Mouse (Mus musculus): ENCODE measurements around the gene Fbxl18. TPM values are rescaled to one million over a fixed set of nuclear protein-coding genes. Genes with fewer than 3 reads are reported as not detected.
"Not testable (repeated sequence)": the region's sequence is repeated elsewhere in the genome, so short reads cannot be mapped to it uniquely, and the experiment has no call there.

Fbxl18 gene
- polyA plus RNA-seq, 1 experiment from 2014 or later: 25.6 TPM

GRCm38 (mm10) chr5:142848149-142848548 is 47.1 kb downstream of the Fbxl18 start:
- WGBS: 79% methylated on average over 3 of the region's 3 CpGs
- H3K9me3 ChIP-seq: no peaks in the 10 kb centered on the region
- no peak overlapping the region for H3K4me3 ChIP-seq
- H3K27me3 ChIP-seq (replicated peaks; ENCODE audit: low read depth, poor library complexity, severe bottlenecking): no peaks in the 10 kb centered on the region
- peaks cover 8% of the 10 kb centered on the region; the same call in 1 of the 2 replicates for H3K4me1 ChIP-seq
- no peaks in the 10 kb centered on the region for H3K36me3 ChIP-seq (replicated peaks)
- DNase-seq (ENCODE audit: low spot score): no peak
- no peak overlapping the region for H3K27ac ChIP-seq (replicated peaks)

- Histone ChIP-seq H3K36me3 (replicated peaks) (no peaks in the 10 kb centered on the region), H3K27me3 (replicated peaks; ENCODE audit: low read depth, poor library complexity, severe bottlenecking) (no peaks in the 10 kb centered on the region), H3K4me1 (peaks cover 22% of the 10 kb centered on the region), H3K9me3 (no peaks in the 10 kb centered on the region), H3K4me3 (no peak overlapping the region), H3K27ac (replicated peaks) (no peak overlapping the region)
- WGBS: 59% methylated on average over 8 of the region's 8 CpGs
- DNase-seq (ENCODE audit: low spot score): no peak
Observed at GRCm38 (mm10) chr5:142844467-142844866, 50.8 kb downstream of the Fbxl18 start.

GRCm38 (mm10) chr5:142842137-142842642 is 53.0 kb downstream of the Fbxl18 start:
- peak; percentile 58 for DNase-seq (ENCODE audit: low spot score)
- Histone ChIP-seq H3K36me3 (replicated peaks) (no peaks in the 10 kb centered on the region), H3K4me3 (peak overlapping the region; percentile 9; the same call in 1 of the 2 replicates), H3K4me1 (peaks cover 22% of the 10 kb centered on the region), H3K27me3 (replicated peaks; ENCODE audit: low read depth, poor library complexity, severe bottlenecking) (no peaks in the 10 kb centered on the region), H3K27ac (replicated peaks) (peak overlapping the region; percentile 75), H3K9me3 (no peaks in the 10 kb centered on the region)
- WGBS: 23% methylated on average over 7 of the region's 7 CpGs

- Histone ChIP-seq H3K4me1 (peaks cover 27% of the 10 kb centered on the region), H3K9me3 (no peaks in the 10 kb centered on the region), H3K27ac (replicated peaks) (peak overlapping the region; percentile 75), H3K36me3 (replicated peaks) (no peaks in the 10 kb centered on the region), H3K4me3 (no peak overlapping the region), H3K27me3 (replicated peaks; ENCODE audit: low read depth, poor library complexity, severe bottlenecking) (no peaks in the 10 kb centered on the region)
- DNase-seq (ENCODE audit: low spot score): no peak
- 81% methylated on average over 8 of the region's 8 CpGs for WGBS
Observed at GRCm38 (mm10) chr5:142841372-142842136, 53.7 kb downstream of the Fbxl18 start.

- H3K4me1 ChIP-seq: peaks cover 26% of the 10 kb centered on the region
Observed at GRCm38 (mm10) chr5:142837427-142837826, 57.8 kb downstream of the Fbxl18 start.

GRCm38 (mm10) chr5:142836891-142837290 is 58.3 kb downstream of the Fbxl18 start:
- 69% methylated on average over 6 of the region's 6 CpGs for WGBS
- no peak for DNase-seq (ENCODE audit: low spot score)
- Histone ChIP-seq H3K4me3 (no peak overlapping the region), H3K27me3 (replicated peaks; ENCODE audit: low read depth, poor library complexity, severe bottlenecking) (no peaks in the 10 kb centered on the region), H3K4me1 (peaks cover 20% of the 10 kb centered on the region), H3K27ac (replicated peaks) (no peak overlapping the region), H3K9me3 (0 out of 2 replicates have a peak, but pooled peaks cover 4% of the 10 kb centered on the region), H3K36me3 (replicated peaks) (no peaks in the 10 kb centered on the region)

More at GRCm38 (mm10) chr5:142837427-142837826, 57.8 kb downstream of the Fbxl18 start:
- DNase-seq (ENCODE audit: low spot score); H3K27me3 ChIP-seq (replicated peaks; ENCODE audit: low read depth, poor library complexity, severe bottlenecking); H3K36me3 ChIP-seq (replicated peaks); H3K4me3 ChIP-seq; H3K9me3 ChIP-seq; H3K27ac ChIP-seq (replicated peaks): not testable (repeated sequence)
- WGBS: 94% methylated on average over 2 of the region's 2 CpGs

GRCm38 (mm10) chr5:142833646-142834438 is 61.4 kb downstream of the Fbxl18 start:
- Histone ChIP-seq H3K27ac (replicated peaks) (no peak overlapping the region), H3K9me3 (peaks cover 4% of the 10 kb centered on the region; the same call in 1 of the 2 replicates), H3K36me3 (replicated peaks) (no peaks in the 10 kb centered on the region; the same call in 1 of the 2 replicates), H3K4me1 (peaks cover 5% of the 10 kb centered on the region; the same call in 1 of the 2 replicates), H3K4me3 (no peak overlapping the region), H3K27me3 (replicated peaks; ENCODE audit: low read depth, poor library complexity, severe bottlenecking) (no peaks in the 10 kb centered on the region)
- no peak for DNase-seq (ENCODE audit: low spot score)
- WGBS: 78% methylated on average over 8 of the region's 8 CpGs

GRCm38 (mm10) chr5:142826131-142826530 is 69.1 kb downstream of the Fbxl18 start:
- DNase-seq (ENCODE audit: low spot score): no peak
- Histone ChIP-seq H3K36me3 (replicated peaks) (no peaks in the 10 kb centered on the region; the same call in 1 of the 2 replicates), H3K27me3 (replicated peaks; ENCODE audit: low read depth, poor library complexity, severe bottlenecking) (no peaks in the 10 kb centered on the region), H3K9me3 (no peaks in the 10 kb centered on the region; the same call in 1 of the 2 replicates), H3K4me1 (peaks cover 45% of the 10 kb centered on the region), H3K4me3 (no peak overlapping the region), H3K27ac (replicated peaks) (peak overlapping the region; percentile 100; the same call in 1 of the 2 replicates)
- WGBS: 81% methylated on average over 4 of the region's 4 CpGs

GRCm38 (mm10) chr5:142825665-142826064 is 69.6 kb downstream of the Fbxl18 start:
- DNase-seq (ENCODE audit: low spot score): no peak
- no peaks in the 10 kb centered on the region for H3K9me3 ChIP-seq
- no peaks in the 10 kb centered on the region; the same call in 1 of the 2 replicates for H3K36me3 ChIP-seq (replicated peaks)
- peak overlapping the region; percentile 1; the same call in 1 of the 2 replicates for H3K4me3 ChIP-seq
- H3K27me3 ChIP-seq (replicated peaks; ENCODE audit: low read depth, poor library complexity, severe bottlenecking): no peaks in the 10 kb centered on the region
- WGBS: 68% methylated on average over 5 of the region's 5 CpGs
- peaks cover 45% of the 10 kb centered on the region for H3K4me1 ChIP-seq
- H3K27ac ChIP-seq (replicated peaks): peak overlapping the region; percentile 100

GRCm38 (mm10) chr5:142824091-142824490 is 71.1 kb downstream of the Fbxl18 start:
- no peak for DNase-seq (ENCODE audit: low spot score)
- WGBS: 27% methylated on average over 6 of the region's 6 CpGs
- Histone ChIP-seq H3K9me3 (no peaks in the 10 kb centered on the region), H3K36me3 (replicated peaks) (no peaks in the 10 kb centered on the region), H3K27me3 (replicated peaks; ENCODE audit: low read depth, poor library complexity, severe bottlenecking) (no peaks in the 10 kb centered on the region), H3K4me1 (peaks cover 45% of the 10 kb centered on the region), H3K27ac (replicated peaks) (peak overlapping the region; percentile 100), H3K4me3 (peak overlapping the region; percentile 98)

GRCm38 (mm10) chr5:142823096-142824062 is 71.8 kb downstream of the Fbxl18 start:
- DNase-seq (ENCODE audit: low spot score): peak; percentile 95
- Histone ChIP-seq H3K9me3 (no peaks in the 10 kb centered on the region), H3K4me3 (peak overlapping the region; percentile 98), H3K27me3 (replicated peaks; ENCODE audit: low read depth, poor library complexity, severe bottlenecking) (no peaks in the 10 kb centered on the region), H3K27ac (replicated peaks) (peak overlapping the region; percentile 100), H3K4me1 (peaks cover 45% of the 10 kb centered on the region), H3K36me3 (replicated peaks) (no peaks in the 10 kb centered on the region)
- 4% methylated on average over 31 of the region's 31 CpGs for WGBS

Data from embryonic facial prominence, embryonic 10.5 days (tissue).